In genomic region chr3:40179726-40180317, GRCm38 (mm10) we compare ENCODE assay signal across 1 mouse cellular context.
TF ChIP-seq lines count a peak whose summit lies in the region.

No protein-coding gene starts in this region.

TF ChIP-seq in CH12.LX, 34 proteins besides CTCF, POLR2A, EP300 and RAD21 (continued from another document):
- TF ChIP-seq ZC3H11A (IDR thresholded peaks at IDR 0.05; ENCODE audit: low read depth, low read length) (no peak), HCFC1 (IDR thresholded peaks at IDR 0.05; ENCODE audit: low read depth, low read length) (no peak), ZNF384 (IDR thresholded peaks at IDR 0.05; ENCODE audit: low read depth, low read length) (peak; percentile 83), UBTF (IDR thresholded peaks at IDR 0.05; ENCODE audit: low read depth, low read length) (no peak), BHLHE40 (IDR thresholded peaks at IDR 0.05; ENCODE audit: low read depth, low read length) (peak; percentile 49; the same call in 1 of the 2 replicates), USF1 (IDR thresholded peaks at IDR 0.05; ENCODE audit: low read depth, low read length) (no peak), ZMIZ1 (IDR thresholded peaks at IDR 0.05; ENCODE audit: low read depth, low read length) (no peak)
